In the genomic region with DNA sequence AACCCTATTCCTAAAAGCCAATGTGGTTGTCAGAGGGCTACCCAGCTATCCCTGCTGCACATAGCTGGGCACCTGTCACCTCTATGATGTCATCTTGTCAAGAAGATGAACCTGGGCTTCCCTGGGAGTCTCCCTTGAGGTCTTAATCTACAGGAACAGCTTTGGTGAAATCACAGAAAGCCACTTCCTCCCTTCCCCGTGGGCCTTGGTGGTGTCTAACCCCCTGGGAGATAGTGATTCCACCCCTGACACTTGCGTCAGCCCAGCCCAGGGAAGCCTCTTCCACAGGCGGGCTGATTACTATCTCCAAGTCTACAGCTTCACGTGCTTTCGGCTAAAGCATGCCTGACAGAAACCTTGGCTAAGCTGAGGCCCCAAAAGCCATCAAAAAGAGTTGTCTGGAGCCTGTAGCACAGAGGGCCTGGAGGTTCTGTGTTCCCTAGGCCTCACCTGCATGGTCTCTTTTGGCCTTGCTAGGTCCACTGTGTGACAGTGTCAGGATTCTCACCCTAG, we compare ENCODE assay signal across 30 mouse cellular contexts. TPM values are rescaled to one million over a fixed set of nuclear protein-coding genes. Genes with fewer than 3 reads are reported as not detected.
DNase-seq lines count a peak whose midpoint lies in the region; ATAC-seq and TF ChIP-seq lines count a peak whose summit lies in the region.
"Had no signal": no experiment of that assay in that cellular context is flagged by ENCODE, and none has a peak within 500 bp of the region (broad histone marks: within the 10 kb centered on the region; RNA-seq: fewer than 3 reads in every experiment).

No protein-coding gene starts in this region.

- no peak for TF ChIP-seq POLR2A in MEL (IDR thresholded peaks at IDR 0.05; ENCODE audit: control insufficient read depth in 1 of 2, insufficient read depth in 1 of 2, low read depth in 1 of 2, low read length in 2 of 2, poor library complexity in 1 of 2)

- TF ChIP-seq CTCF in MEL (IDR thresholded peaks at IDR 0.05 in 2 of 3, conservative IDR thresholded peaks at IDR 0.05 in 1 of 3; ENCODE audit: control insufficient read depth in 1 of 3, insufficient read depth in 1 of 3, low read depth in 2 of 3, low read length in 3 of 3, poor library complexity in 1 of 3, severe bottlenecking in 1 of 3): no peak

- no peaks in the 10 kb centered on the region for H3K36me3 ChIP-seq in forebrain, embryonic 11.5 days (ENCODE audit: control insufficient read depth, insufficient read depth, low read length)
- H3K36me3 ChIP-seq in forebrain, embryonic 16.5 days (ENCODE audit: control insufficient read depth, insufficient read depth): no peaks in the 10 kb centered on the region
- H3K36me3 ChIP-seq in MEL (ENCODE audit: control insufficient read depth in 1 of 2, insufficient read depth in 2 of 2, low read length in 2 of 2): peaks cover 0 to 33% of the 10 kb centered on the region in 2 experiments; a peak in 2 of 4 replicates
- H3K36me3 ChIP-seq: embryonic facial prominence, embryonic 12.5 days; embryonic facial prominence, embryonic 15.5 days; forebrain, embryonic 12.5 days; forebrain, embryonic 15.5 days; heart, embryonic 10.5 days; hindbrain, embryonic 12.5 days; hindbrain, embryonic 15.5 days had no signal

- DNase-seq in forebrain, embryonic 11.5 days (ENCODE audit: low spot score): peak; percentile 30
- peak; percentile 59 for DNase-seq in MEL (ENCODE audit: low read depth, low spot score)
- DNase-seq in kidney, postnatal 10 days: no peak
- no peak for DNase-seq in retina, postnatal 1 day
- DNase-seq: adrenal gland, postnatal 14 days; cerebellum, adult 11-12 months; cerebellum, adult 8-10 months; cerebellum, postnatal 14 days; gastrocnemius, postnatal 10 days; gastrocnemius, postnatal 36 days; heart, adult 2 months had no signal

- no peak overlapping the region for H3K9ac ChIP-seq in forebrain, embryonic 11.5 days (ENCODE audit: low read length)
- H3K9ac ChIP-seq in forebrain, embryonic 16.5 days (replicated peaks; ENCODE audit: low read depth, low read length): no peak overlapping the region
- no peak overlapping the region for H3K9ac ChIP-seq in MEL (ENCODE audit: control insufficient read depth, low read depth, low read length, poor library complexity, severe bottlenecking)
- H3K9ac ChIP-seq: embryonic facial prominence, embryonic 12.5 days; embryonic facial prominence, embryonic 15.5 days; forebrain, embryonic 12.5 days; forebrain, embryonic 15.5 days; hindbrain, embryonic 12.5 days; hindbrain, embryonic 15.5 days had no signal

- ATAC-seq in forebrain, embryonic 11.5 days (replicated peaks; ENCODE audit: low FRiP score): no peak
- ATAC-seq in forebrain, embryonic 16.5 days: no peak
- ATAC-seq in megakaryocyte progenitor cell, adult 5-6 weeks (replicated peaks; ENCODE audit: poor library complexity): peak; percentile 31; the same call in 1 of the 2 replicates
- ATAC-seq: forebrain, embryonic 15.5 days; intestine, postnatal 0 days had no signal

- H3K27me3 ChIP-seq in forebrain, embryonic 11.5 days (ENCODE audit: control insufficient read depth, insufficient read depth, low read length): no peaks in the 10 kb centered on the region
- no peaks in the 10 kb centered on the region for H3K27me3 ChIP-seq in forebrain, embryonic 16.5 days (replicated peaks; ENCODE audit: control insufficient read depth, insufficient read depth, low read length)
- no peaks in the 10 kb centered on the region for H3K27me3 ChIP-seq in MEL (ENCODE audit: control insufficient read depth in 1 of 2, insufficient read depth in 2 of 2, low read length in 2 of 2)
- H3K27me3 ChIP-seq: embryonic facial prominence, embryonic 12.5 days; embryonic facial prominence, embryonic 15.5 days; forebrain, embryonic 12.5 days; forebrain, embryonic 15.5 days; hindbrain, embryonic 12.5 days; hindbrain, embryonic 15.5 days had no signal

- no peak for TF ChIP-seq RAD21 in MEL (IDR thresholded peaks at IDR 0.05; ENCODE audit: low read depth, low read length)

- no peak overlapping the region for H3K4me2 ChIP-seq in forebrain, embryonic 11.5 days (ENCODE audit: low read depth, low read length, severe bottlenecking)
- H3K4me2 ChIP-seq in forebrain, embryonic 16.5 days (ENCODE audit: low read length): no peak overlapping the region
- H3K4me2 ChIP-seq: embryonic facial prominence, embryonic 12.5 days; embryonic facial prominence, embryonic 15.5 days; forebrain, embryonic 12.5 days; forebrain, embryonic 15.5 days; hindbrain, embryonic 12.5 days; hindbrain, embryonic 15.5 days had no signal

- 81% methylated on average over 5 of the region's 5 CpGs for WGBS in forebrain, embryonic 11.5 days
- 84% methylated on average over 5 of the region's 5 CpGs for WGBS in forebrain, embryonic 16.5 days

- peak in 1 of 2 experiments; percentile 65; a peak in 2 of 4 replicates for TF ChIP-seq EP300 in MEL (IDR thresholded peaks at IDR 0.05; ENCODE audit: low read depth in 1 of 2, low read length in 2 of 2)

- H3K9me3 ChIP-seq in forebrain, embryonic 11.5 days (ENCODE audit: control insufficient read depth, low read length): no peaks in the 10 kb centered on the region
- no peaks in the 10 kb centered on the region for H3K9me3 ChIP-seq in forebrain, embryonic 16.5 days (ENCODE audit: control insufficient read depth, low read length)
- H3K9me3 ChIP-seq in MEL (replicated peaks; ENCODE audit: insufficient read depth, low read length): no peaks in the 10 kb centered on the region
- H3K9me3 ChIP-seq: embryonic facial prominence, embryonic 12.5 days; embryonic facial prominence, embryonic 15.5 days; forebrain, embryonic 12.5 days; forebrain, embryonic 15.5 days; heart, embryonic 10.5 days; hindbrain, embryonic 12.5 days; hindbrain, embryonic 15.5 days had no signal

- H3K79me2 ChIP-seq in MEL (ENCODE audit: control insufficient read depth, insufficient read depth, low read length, poor library complexity): no peaks in the 10 kb centered on the region

- H3K4me1 ChIP-seq in forebrain, embryonic 11.5 days (replicated peaks; ENCODE audit: control insufficient read depth, insufficient read depth, low read length): no peaks in the 10 kb centered on the region; the same call in 1 of the 2 replicates
- H3K4me1 ChIP-seq in forebrain, embryonic 16.5 days (replicated peaks; ENCODE audit: control insufficient read depth, insufficient read depth, low read length): no peaks in the 10 kb centered on the region
- peaks cover 5 to 39% of the 10 kb centered on the region in 2 experiments for H3K4me1 ChIP-seq in MEL (ENCODE audit: control insufficient read depth in 1 of 2, insufficient read depth in 2 of 2, low read length in 2 of 2)
- H3K4me1 ChIP-seq: embryonic facial prominence, embryonic 12.5 days; embryonic facial prominence, embryonic 15.5 days; forebrain, embryonic 12.5 days; forebrain, embryonic 15.5 days; hindbrain, embryonic 12.5 days; hindbrain, embryonic 15.5 days had no signal

- H3K27ac ChIP-seq in forebrain, embryonic 11.5 days (ENCODE audit: low read depth, low read length): no peak overlapping the region
- no peak overlapping the region for H3K27ac ChIP-seq in forebrain, embryonic 16.5 days (ENCODE audit: low read length)
- no peak overlapping the region for H3K27ac ChIP-seq in MEL (ENCODE audit: control insufficient read depth, low read depth, low read length)
- H3K27ac ChIP-seq: embryonic facial prominence, embryonic 12.5 days; embryonic facial prominence, embryonic 15.5 days; forebrain, embryonic 12.5 days; forebrain, embryonic 15.5 days; heart, adult 2 months; heart, embryonic 10.5 days; hindbrain, embryonic 12.5 days; hindbrain, embryonic 15.5 days had no signal

- H3K4me3 ChIP-seq in forebrain, embryonic 11.5 days (ENCODE audit: low read depth, low read length): no peak overlapping the region
- no peak overlapping the region for H3K4me3 ChIP-seq in forebrain, embryonic 16.5 days (replicated peaks; ENCODE audit: low read length)
- H3K4me3 ChIP-seq in MEL (ENCODE audit: control insufficient read depth in 1 of 2, insufficient read depth in 1 of 2, low read depth in 2 of 2, low read length in 2 of 2): no peak overlapping the region
- H3K4me3 ChIP-seq: embryonic facial prominence, embryonic 12.5 days; embryonic facial prominence, embryonic 15.5 days; forebrain, embryonic 12.5 days; forebrain, embryonic 15.5 days; heart, adult 2 months; heart, embryonic 10.5 days; hindbrain, embryonic 12.5 days; hindbrain, embryonic 15.5 days had no signal

TF ChIP-seq in MEL, 35 proteins besides CTCF, POLR2A, EP300 and RAD21 (continues in another document):
- TF ChIP-seq HCFC1 (IDR thresholded peaks at IDR 0.05; ENCODE audit: low read depth, low read length): no peak
- TF ChIP-seq USF1 (IDR thresholded peaks at IDR 0.05; ENCODE audit: low read depth, low read length): peak; percentile 44; the same call in 1 of the 2 replicates
- no peak for TF ChIP-seq SIN3A (IDR thresholded peaks at IDR 0.05; ENCODE audit: low read length)
- TF ChIP-seq TCF12 (IDR thresholded peaks at IDR 0.05; ENCODE audit: low read depth, low read length): peak; percentile 79
- TF ChIP-seq JUND (IDR thresholded peaks at IDR 0.05; ENCODE audit: low read depth, low read length): no peak

RNA-seq across cellular contexts. Expression of gene Il3, which starts 4.4 kb away (rescaled TPM):
- polyA plus RNA-seq in forebrain, embryonic 11.5 days (2014; fragmentation: Nextera tagmentation; extraction: Ambion mirVana): not detected in 2 replicates
- polyA plus RNA-seq in forebrain, embryonic 16.5 days (2015; fragmentation: Nextera tagmentation; extraction: Ambion mirVana): not detected in 2 replicates
- total RNA-seq in MEL (2012; rRNA removed): not detected in 2 replicates
- not detected for polyA plus RNA-seq in MEL (2012; ENCODE audit: insufficient read depth in 1 of 2, insufficient read length in 2 of 2, low read depth in 1 of 2, low replicate concordance in 2 of 2, missing spikeins in 1 of 2)
- total RNA-seq in megakaryocyte progenitor cell, adult 5-6 weeks (2015): not detected in 2 replicates
- total RNA-seq in megakaryocyte progenitor cell, adult 5-6 weeks (2017): not detected in 2 replicates
- total RNA-seq: adrenal gland, adult 18-20 months; adrenal gland, postnatal 14 days; gastrocnemius, adult 18-20 months; gastrocnemius, postnatal 10 days; gastrocnemius, postnatal 36 days; granulocyte monocyte progenitor cell, adult 5-6 weeks; heart, adult 2 months; heart, postnatal 25 days; hematopoietic stem cell, adult 5-6 weeks had no signal
- polyA plus RNA-seq: brain, embryonic 14.5 days; embryonic facial prominence, embryonic 12.5 days; embryonic facial prominence, embryonic 15.5 days; forebrain, embryonic 12.5 days; forebrain, embryonic 15.5 days; heart, adult 2 months; heart, embryonic 10.5 days; heart, embryonic 14.5 days; heart, postnatal 0 days; hindbrain, embryonic 12.5 days; hindbrain, embryonic 15.5 days; intestine, embryonic 14.5 days; intestine, postnatal 0 days had no signal

RNA-seq across cellular contexts. Expression of gene Csf2, which starts 22.0 kb away (rescaled TPM):
- polyA plus RNA-seq in forebrain, embryonic 11.5 days (2014; fragmentation: Nextera tagmentation; extraction: Ambion mirVana): not detected in 2 replicates
- polyA plus RNA-seq in forebrain, embryonic 16.5 days (2015; fragmentation: Nextera tagmentation; extraction: Ambion mirVana): not detected in 2 replicates
- total RNA-seq in MEL (2012; rRNA removed): not detected in 2 replicates
- under 1 TPM in 1 of 2 experiments, not detected in 1; 0.15 TPM for polyA plus RNA-seq in MEL (2012; ENCODE audit: insufficient read depth in 1 of 2, insufficient read length in 2 of 2, low read depth in 1 of 2, low replicate concordance in 2 of 2, missing spikeins in 1 of 2)
- total RNA-seq in megakaryocyte progenitor cell, adult 5-6 weeks (2015): not detected in 2 replicates
- not detected in 2 replicates for total RNA-seq in megakaryocyte progenitor cell, adult 5-6 weeks (2017)
- total RNA-seq: adrenal gland, adult 18-20 months; adrenal gland, postnatal 14 days; gastrocnemius, adult 18-20 months; gastrocnemius, postnatal 10 days; gastrocnemius, postnatal 36 days; granulocyte monocyte progenitor cell, adult 5-6 weeks; heart, adult 2 months; heart, postnatal 25 days; hematopoietic stem cell, adult 5-6 weeks had no signal
- polyA plus RNA-seq: brain, embryonic 14.5 days; embryonic facial prominence, embryonic 12.5 days; embryonic facial prominence, embryonic 15.5 days; forebrain, embryonic 12.5 days; forebrain, embryonic 15.5 days; heart, adult 2 months; heart, embryonic 10.5 days; heart, embryonic 14.5 days; heart, postnatal 0 days; hindbrain, embryonic 12.5 days; hindbrain, embryonic 15.5 days had no signal

RNA-seq across cellular contexts. Expression of gene Acsl6, which starts 32.1 kb away (rescaled TPM):
- 16.7 and 17.9 TPM in 2 replicates for polyA plus RNA-seq in forebrain, embryonic 11.5 days (2014; fragmentation: Nextera tagmentation; extraction: Ambion mirVana)
- polyA plus RNA-seq in forebrain, embryonic 16.5 days (2015; fragmentation: Nextera tagmentation; extraction: Ambion mirVana): 38.5 and 40.9 TPM in 2 replicates
- 3.2 and 7.9 TPM in 2 replicates for total RNA-seq in MEL (2012; rRNA removed)
- 1 to 10 TPM in 1 of 2 experiments, not detected in 1; 2.8 TPM for polyA plus RNA-seq in MEL (2012; ENCODE audit: insufficient read depth in 1 of 2, insufficient read length in 2 of 2, low read depth in 1 of 2, low replicate concordance in 2 of 2, missing spikeins in 1 of 2)
- total RNA-seq in megakaryocyte progenitor cell, adult 5-6 weeks (2015): 0.86 and 3.2 TPM in 2 replicates
- total RNA-seq in megakaryocyte progenitor cell, adult 5-6 weeks (2017): 1.2 and 3.5 TPM in 2 replicates
- total RNA-seq: granulocyte monocyte progenitor cell, adult 5-6 weeks had no signal

Comparison
In these comparisons a context has a peak if more than half of its experiments do, and no peak if none do; other contexts are left out.
1. DNase-seq: peak in forebrain, embryonic 11.5 days (single experiment) and MEL (single experiment); none in kidney, postnatal 10 days (single experiment) and retina, postnatal 1 day (single experiment).